Mouse (Mus musculus) forebrain, postnatal 0 days (tissue): Measurements from ENCODE around the gene Elf1. TPM values are rescaled to one million over a fixed set of nuclear protein-coding genes. Genes with fewer than 3 reads are reported as not detected.
"Not testable (repeated sequence)": the region's sequence is repeated elsewhere in the genome, so short reads cannot be mapped to it uniquely, and the experiment has no call there.

Source experiments
- ATAC-seq: fragments of 200-750 bp; cut with Nextera tagmentation; 2 replicates; pipeline ENCODE4 v1.8.0; 2017; ENCODE audit warnings: mild to moderate bottlenecking, moderate library complexity
- DNase-seq: peaks from one replicate; pipeline ENCODE4 v3.0.0-alpha.2; 2015
- H3K27ac ChIP-seq: fragments of 300-500 bp; sonication (generic); 2 replicates; pipeline ENCODE4 v1.5.1; 2014; ENCODE audit warnings: low read depth, mild to moderate bottlenecking, antibody characterized with exemption, low read length, moderate library complexity, mixed read lengths
- H3K27me3 ChIP-seq: fragments of 300-500 bp; sonication (generic); 2 replicates; pipeline ENCODE4 v1.6.1; 2014; ENCODE audit warnings: mild to moderate bottlenecking, low read length, mixed read lengths; ENCODE audit not compliant: insufficient read depth
- H3K36me3 ChIP-seq: fragments of 300-500 bp; sonication (generic); 2 replicates; pipeline ENCODE4 v1.6.1; 2014; ENCODE audit warnings: mild to moderate bottlenecking, moderate library complexity; ENCODE audit not compliant: insufficient read depth
- H3K4me1 ChIP-seq: fragments of 300-500 bp; sonication (generic); 2 replicates; pipeline ENCODE4 v1.6.1; 2014; ENCODE audit warnings: antibody characterized with exemption; ENCODE audit not compliant: insufficient read depth
- H3K4me2 ChIP-seq: fragments of 300-500 bp; sonication (generic); 2 replicates; pipeline ENCODE4 v1.6.1; 2014; ENCODE audit warnings: low read depth, mild to moderate bottlenecking, moderate library complexity
- H3K4me3 ChIP-seq: fragments of 300-500 bp; sonication (generic); 2 replicates; pipeline ENCODE4 v1.5.1; 2014; ENCODE audit warnings: low read depth, low read length, mixed read lengths
- H3K9ac ChIP-seq: fragments of 300-500 bp; sonication (generic); 2 replicates; pipeline ENCODE4 v1.6.1; 2014; ENCODE audit warnings: mild to moderate bottlenecking
- H3K9me3 ChIP-seq: fragments of 300-500 bp; sonication (generic); 2 replicates; pipeline ENCODE4 v1.6.1; 2016; ENCODE audit warnings: low read length
- CTCF ChIP-seq: sonication (generic); IDR thresholded peaks from 2 replicates; pipeline ENCODE4 v1.5.1; 2016; ENCODE audit warnings: antibody characterized with exemption, control low read depth, low read depth
- WGBS: fragments of 180-500 bp; shearing (Covaris S2); extraction: QIAGEN DNeasy Blood & Tissue Kit; methylation state at CpG from one replicate; pipeline ENCODE4 v1.1.7; 2014; 5-methylcytosine and 5-hydroxymethylcytosine counted together
- polyA plus RNA-seq: library from polyadenylated mRNA; unstranded; fragments of >200 nt; fragmentation: Nextera tagmentation; extraction: Ambion mirVana; gene quantifications from 2 replicates; pipeline ENCODE4 v1.2.1, GENCODE M21; 2015
- total RNA-seq: library from RNA; depleted of rRNA; stranded (reverse); fragments of >200 nt; gene quantifications from 2 replicates; pipeline ENCODE4 v1.2.3, GENCODE M21; 2014; rRNA removed

The Elf1 gene
- total RNA-seq = 5.1 and 8.9 TPM in 2 replicates
- polyA plus RNA-seq = 1.6 and 2.3 TPM in 2 replicates

DNA sequence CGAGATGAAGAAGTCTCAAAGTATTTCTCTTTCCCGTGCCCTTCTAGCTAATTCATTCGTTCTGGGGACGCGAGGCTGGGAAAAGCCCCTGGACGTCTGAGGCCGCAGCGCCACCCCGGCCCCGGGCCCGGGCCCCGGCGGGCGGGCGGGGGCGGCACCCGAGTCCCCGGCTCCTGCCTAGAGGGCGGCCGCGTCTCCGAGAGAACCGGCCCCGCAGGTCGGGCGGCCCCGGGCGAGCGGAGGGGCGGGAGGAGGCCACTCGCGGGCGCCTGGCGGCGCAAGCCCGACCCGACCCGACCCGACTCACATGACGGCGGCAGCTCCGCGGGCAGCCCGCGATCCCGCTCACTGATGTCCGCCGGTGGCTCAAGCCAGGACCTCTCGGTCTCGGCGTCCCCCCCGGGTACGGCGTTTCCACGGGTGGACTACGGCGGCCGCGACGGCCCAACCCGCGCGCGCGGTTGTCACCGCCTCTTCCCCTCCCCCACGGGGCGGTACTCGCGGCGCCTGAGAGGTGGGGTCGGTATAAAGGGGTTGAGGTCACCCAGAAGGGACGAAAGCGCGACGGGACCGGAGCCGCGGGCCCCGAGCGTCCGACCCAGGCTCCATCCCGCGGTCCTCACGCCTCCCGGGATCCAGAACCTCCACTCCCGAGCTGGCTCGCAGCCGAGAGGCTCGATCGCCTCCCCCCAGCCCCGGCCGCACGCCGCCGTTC lies at the start of gene Elf1:
Gene Elf1 (plus strand): TSS at position 571 of the 715 bp plus-strand sequence.
- Histone ChIP-seq H3K9me3 (no peaks in the 10 kb centered on the region), H3K9ac (peak within 1 kb of the TSS; percentile 98), H3K27ac (peak within 1 kb of the TSS; percentile 98), H3K27me3 (no peaks in the 10 kb centered on the region), H3K4me2 (peak within 1 kb of the TSS; percentile 55), H3K36me3 (peaks cover 6% of the 10 kb centered on the region), H3K4me3 (peak within 1 kb of the TSS; percentile 96), H3K4me1 (peaks cover 15% of the 10 kb centered on the region; the same call in 1 of the 2 replicates)
- WGBS = under 1% methylated on average over 82 of the region's 96 CpGs
- DNase-seq = peak; percentile 93
- ATAC-seq = peak; percentile 77
- no peak for TF ChIP-seq CTCF

- no peak overlapping the region for H3K27ac ChIP-seq
- no peak overlapping the region for H3K4me3 ChIP-seq
- no peak overlapping the region for H3K9ac ChIP-seq
- no peaks in the 10 kb centered on the region for H3K4me1 ChIP-seq
- DNase-seq = no peak
- no peak overlapping the region for H3K4me2 ChIP-seq
- TF ChIP-seq CTCF = no peak
- H3K36me3 ChIP-seq = no peaks in the 10 kb centered on the region
- no peaks in the 10 kb centered on the region for H3K27me3 ChIP-seq
- 90% methylated on average over 1 of the region's 1 CpGs for WGBS
- no peaks in the 10 kb centered on the region for H3K9me3 ChIP-seq
- ATAC-seq = no peak
Observed at GRCm38 (mm10) chr14:79434068-79434467, 46.9 kb upstream of the Elf1 start.

GRCm38 (mm10) chr14:79440655-79441054 lies 40.3 kb upstream of the Elf1 start:
- DNase-seq = no peak
- TF ChIP-seq CTCF = no peak
- Histone ChIP-seq H3K9me3 (no peaks in the 10 kb centered on the region), H3K4me2 (no peak overlapping the region), H3K27me3 (no peaks in the 10 kb centered on the region), H3K4me1 (peaks cover 3% of the 10 kb centered on the region), H3K9ac (no peak overlapping the region), H3K36me3 (no peaks in the 10 kb centered on the region), H3K4me3 (no peak overlapping the region), H3K27ac (no peak overlapping the region)
- 88% methylated on average over 2 of the region's 2 CpGs for WGBS
- ATAC-seq = no peak

DNA sequence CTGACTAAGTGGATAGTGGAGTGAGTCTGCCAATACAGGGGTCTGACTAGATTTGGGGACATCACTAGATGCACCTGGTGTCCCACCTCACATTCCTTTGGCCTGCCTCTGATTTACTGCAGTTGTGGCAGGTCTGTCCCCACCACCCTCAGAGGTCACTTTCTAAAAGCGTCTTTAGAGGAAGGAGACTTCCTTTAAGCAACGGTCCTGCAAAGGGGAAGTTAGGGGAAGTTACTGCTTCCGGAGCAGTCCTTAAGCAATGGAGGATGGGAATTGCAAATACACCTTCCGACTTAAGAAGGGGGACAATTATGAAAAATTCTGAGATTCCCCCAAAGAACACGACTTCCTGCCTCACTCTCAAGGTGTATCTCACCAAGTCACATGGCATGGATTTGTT lies 39.6 kb upstream of the Elf1 start:
- H3K9ac ChIP-seq = no peak overlapping the region
- TF ChIP-seq CTCF = no peak
- no peak for ATAC-seq
- H3K4me3 ChIP-seq = no peak overlapping the region
- H3K4me2 ChIP-seq = no peak overlapping the region
- H3K27me3 ChIP-seq = no peaks in the 10 kb centered on the region
- 87% methylated on average over 5 of the region's 5 CpGs for WGBS
- H3K27ac ChIP-seq = no peak overlapping the region
- no peaks in the 10 kb centered on the region for H3K36me3 ChIP-seq
- DNase-seq = no peak
- peaks cover 3% of the 10 kb centered on the region for H3K4me1 ChIP-seq
- no peaks in the 10 kb centered on the region for H3K9me3 ChIP-seq

- peaks cover 3% of the 10 kb centered on the region for H3K4me1 ChIP-seq
- H3K4me2 ChIP-seq = peak overlapping the region; percentile 53
- peak overlapping the region; percentile 34 for H3K9ac ChIP-seq
- WGBS = 63% methylated on average over 9 of the region's 9 CpGs
- no peaks in the 10 kb centered on the region for H3K9me3 ChIP-seq
- H3K36me3 ChIP-seq = no peaks in the 10 kb centered on the region
- no peak for TF ChIP-seq CTCF
- H3K27ac ChIP-seq = peak overlapping the region; percentile 85; the same call in 1 of the 2 replicates
- no peaks in the 10 kb centered on the region for H3K27me3 ChIP-seq
- ATAC-seq = peak; percentile 12; the same call in 1 of the 2 replicates
- DNase-seq = no peak
- H3K4me3 ChIP-seq = peak overlapping the region; percentile 27
Observed at GRCm38 (mm10) chr14:79444601-79445000, 36.4 kb upstream of the Elf1 start.

GRCm38 (mm10) chr14:79445055-79445620 lies 35.9 kb upstream of the Elf1 start:
- TF ChIP-seq CTCF = no peak
- DNase-seq = peak; percentile 85
- Histone ChIP-seq H3K4me1 (peaks cover 3% of the 10 kb centered on the region), H3K27ac (peak overlapping the region; percentile 85), H3K27me3 (no peaks in the 10 kb centered on the region), H3K9me3 (no peaks in the 10 kb centered on the region), H3K9ac (peak overlapping the region; percentile 34), H3K4me3 (peak overlapping the region; percentile 27), H3K4me2 (peak overlapping the region; percentile 53), H3K36me3 (no peaks in the 10 kb centered on the region)
- 5% methylated on average over 16 of the region's 16 CpGs for WGBS
- peak; percentile 94 for ATAC-seq

DNA sequence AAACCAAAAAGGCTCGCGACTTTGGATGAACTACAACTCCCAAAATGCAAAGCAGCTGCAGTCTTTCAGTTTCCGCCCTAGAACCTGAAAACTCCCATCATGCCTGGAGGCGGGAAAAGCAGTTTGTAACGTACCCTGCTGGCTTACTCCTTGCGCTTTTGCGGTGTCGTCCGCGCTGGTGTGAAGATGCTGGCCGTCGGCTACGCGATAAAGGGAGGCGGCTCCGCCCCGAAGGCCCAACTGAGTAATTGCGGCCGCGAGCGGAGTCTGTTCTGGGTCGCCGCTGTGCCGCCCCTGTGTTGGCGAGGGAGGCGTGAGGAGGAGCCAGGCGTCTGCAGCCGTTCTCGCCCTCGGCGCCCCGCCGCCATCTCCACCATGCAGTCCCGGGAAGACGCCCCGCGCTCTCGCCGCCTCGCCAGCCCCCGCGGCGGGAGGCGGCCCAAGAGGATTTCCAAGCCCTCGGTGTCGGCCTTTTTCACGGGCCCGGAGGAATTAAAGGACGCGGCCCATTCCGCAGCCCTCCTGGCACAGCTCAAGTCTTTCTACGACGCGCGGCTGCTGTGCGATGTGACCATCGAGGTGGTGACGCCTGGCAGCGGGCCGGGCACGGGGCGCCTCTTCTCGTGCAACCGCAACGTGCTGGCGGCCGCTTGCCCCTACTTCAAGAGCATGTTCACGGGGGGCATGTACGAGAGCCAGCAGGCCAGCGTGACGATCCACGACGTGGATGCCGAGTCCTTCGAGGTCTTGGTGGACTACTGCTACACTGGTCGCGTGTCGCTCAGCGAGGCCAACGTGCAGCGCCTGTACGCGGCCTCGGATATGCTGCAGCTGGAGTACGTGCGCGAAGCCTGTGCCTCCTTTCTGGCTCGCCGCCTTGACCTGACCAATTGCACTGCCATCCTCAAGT lies 29.1 kb upstream of the Elf1 start, which contains the start of gene Kbtbd6:
Gene Kbtbd6 (plus strand): TSS at position 155 of the 910 bp plus-strand sequence.
- H3K36me3 ChIP-seq = not testable (repeated sequence)
- ATAC-seq = peak; percentile 97
- peak within 1 kb of the TSS; percentile 64 for H3K4me2 ChIP-seq

DNA sequence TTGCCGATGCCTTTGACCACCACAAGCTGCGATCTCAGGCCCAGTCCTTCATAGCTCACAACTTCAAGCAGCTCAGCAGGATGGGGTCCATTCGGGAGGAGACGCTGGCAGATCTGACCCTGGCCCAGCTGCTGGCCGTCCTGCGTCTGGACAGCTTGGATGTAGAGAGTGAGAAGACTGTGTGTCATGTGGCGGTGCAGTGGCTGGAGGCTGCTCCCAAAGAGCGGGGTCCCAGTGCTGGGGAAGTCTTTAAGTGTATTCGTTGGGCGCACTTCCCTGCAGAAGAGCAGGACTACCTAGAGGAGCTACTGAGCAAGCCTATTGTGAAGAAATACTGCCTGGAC lies 28.4 kb upstream of the Elf1 start:
- H3K9ac ChIP-seq, H3K27ac ChIP-seq, H3K4me3 ChIP-seq, H3K9me3 ChIP-seq, H3K27me3 ChIP-seq, DNase-seq, H3K36me3 ChIP-seq, H3K4me2 ChIP-seq, ATAC-seq, H3K4me1 ChIP-seq: not testable (repeated sequence)
- WGBS = 98% methylated on average over 5 of the region's 10 CpGs

More for the DNA sequence above, 29.1 kb upstream of the Elf1 start, which contains the start of gene Kbtbd6:
- not testable (repeated sequence) for H3K27me3 ChIP-seq, H3K9me3 ChIP-seq, H3K27ac ChIP-seq, H3K4me1 ChIP-seq
- 9% methylated on average over 34 of the region's 89 CpGs for WGBS
- H3K9ac ChIP-seq = peak within 1 kb of the TSS; percentile 43; the same call in 1 of the 2 replicates
- DNase-seq = peak; percentile 92
- peak within 1 kb of the TSS; percentile 53 for H3K4me3 ChIP-seq
